Comparison of ENCODE assay signal across 9 mouse cellular contexts in the genomic region with DNA sequence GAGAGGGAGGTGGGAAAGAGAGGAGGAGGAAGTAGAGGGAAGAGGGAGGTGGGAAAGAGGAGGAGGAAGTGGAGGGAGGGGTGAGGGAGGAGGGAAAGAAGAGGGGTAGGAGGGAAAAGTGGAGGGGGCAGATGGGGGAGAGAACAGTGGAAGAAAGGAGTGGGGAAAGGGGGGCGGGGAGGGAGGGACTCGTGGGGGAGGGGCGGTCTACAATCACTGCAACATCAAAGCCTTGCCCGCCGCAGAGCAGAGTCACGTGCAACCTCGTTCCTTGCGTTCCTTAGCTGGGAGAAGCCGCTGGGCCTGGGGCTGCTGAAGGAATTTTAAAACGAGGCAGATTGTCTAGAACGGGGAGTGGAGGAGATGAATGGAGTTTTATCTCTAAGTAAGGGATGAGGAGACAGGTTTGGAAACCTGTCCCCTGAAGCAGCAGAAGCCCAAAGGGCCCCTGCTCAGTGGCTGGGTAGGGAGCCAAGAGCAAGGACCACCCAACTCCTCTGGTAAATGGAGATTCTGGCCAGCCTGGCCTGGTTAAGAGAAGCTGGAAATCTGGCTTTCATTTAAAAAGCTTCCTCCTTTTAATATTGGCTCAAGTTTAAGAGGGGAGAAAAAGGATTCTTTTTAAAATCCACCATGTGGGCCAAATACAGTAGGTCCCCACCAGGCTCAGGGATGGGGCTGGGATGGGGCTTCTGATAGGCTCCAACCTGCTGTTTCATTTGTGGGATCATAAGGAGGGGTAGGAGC.
DNase-seq lines count a peak whose midpoint lies in the region; ATAC-seq lines count a peak whose summit lies in the region.
"Had no signal": no experiment of that assay in that cellular context is flagged by ENCODE, and none has a peak within 500 bp of the region (broad histone marks: within the 10 kb centered on the region; RNA-seq: fewer than 3 reads in every experiment).

No protein-coding gene starts in this region.

- H3K4me2 ChIP-seq in embryonic facial prominence, embryonic 15.5 days (replicated peaks): peak overlapping the region; percentile 33
- peak overlapping the region; percentile 16; the same call in 1 of the 2 replicates for H3K4me2 ChIP-seq in stomach, embryonic 16.5 days (ENCODE audit: low read depth, low read length)

- DNase-seq in retina, postnatal 1 day: peak; percentile 64
- DNase-seq in retina, embryonic 14.5 days (ENCODE audit: low spot score): no peak
- DNase-seq in limb, embryonic 10.5 days (ENCODE audit: low spot score): peak; percentile 83
- no peak for DNase-seq in thymus, postnatal 36 days
- DNase-seq in cerebellum, adult 9-10 months: no peak
- DNase-seq: thymus, postnatal 25 days had no signal

- no peaks in the 10 kb centered on the region for H3K9me3 ChIP-seq in embryonic facial prominence, embryonic 15.5 days (replicated peaks)
- no peaks in the 10 kb centered on the region for H3K9me3 ChIP-seq in limb, embryonic 10.5 days (replicated peaks)
- H3K9me3 ChIP-seq in stomach, embryonic 16.5 days (replicated peaks; ENCODE audit: control insufficient read depth, low read length): no peaks in the 10 kb centered on the region

- H3K4me1 ChIP-seq in embryonic facial prominence, embryonic 15.5 days: peaks cover 94% of the 10 kb centered on the region
- H3K4me1 ChIP-seq in limb, embryonic 10.5 days: peaks cover 90% of the 10 kb centered on the region
- peaks cover 83% of the 10 kb centered on the region for H3K4me1 ChIP-seq in stomach, embryonic 16.5 days (ENCODE audit: control insufficient read depth, insufficient read depth, low read length)

- 0 out of 2 replicates have a peak, but pooled peaks have one; percentile 5 for ATAC-seq in embryonic facial prominence, embryonic 15.5 days (ENCODE audit: insufficient number of reproducible peaks, low FRiP score, low TSS enrichment, low read depth)
- ATAC-seq in stomach, embryonic 16.5 days (ENCODE audit: insufficient read depth, low FRiP score): no peak

- no peak overlapping the region for H3K9ac ChIP-seq in embryonic facial prominence, embryonic 15.5 days
- 0 out of 2 replicates have a peak overlapping the region, but pooled peaks have one; percentile 18 for H3K9ac ChIP-seq in stomach, embryonic 16.5 days (ENCODE audit: low read length)

- no peak overlapping the region for H3K4me3 ChIP-seq in embryonic facial prominence, embryonic 15.5 days (replicated peaks)
- peak overlapping the region; percentile 35 for H3K4me3 ChIP-seq in limb, embryonic 10.5 days
- H3K4me3 ChIP-seq in stomach, embryonic 16.5 days (replicated peaks; ENCODE audit: low read length): no peak overlapping the region
- H3K4me3 ChIP-seq: erythroblast, embryonic 14.5 days had no signal

- WGBS in embryonic facial prominence, embryonic 15.5 days: 0% methylated on average over 10 of the region's 11 CpGs
- WGBS in limb, embryonic 10.5 days: under 1% methylated on average over 10 of the region's 11 CpGs
- 2% methylated on average over 11 of the region's 11 CpGs for WGBS in stomach, embryonic 16.5 days

- H3K27me3 ChIP-seq in embryonic facial prominence, embryonic 15.5 days: peaks cover 11% of the 10 kb centered on the region; the same call in 1 of the 2 replicates
- H3K27me3 ChIP-seq in limb, embryonic 10.5 days (ENCODE audit: low read depth, poor library complexity, severe bottlenecking): peaks cover 63% of the 10 kb centered on the region
- 0 out of 2 replicates have a peak, but pooled peaks cover 2% of the 10 kb centered on the region for H3K27me3 ChIP-seq in stomach, embryonic 16.5 days (ENCODE audit: control insufficient read depth, insufficient read depth, low read length)

- peak overlapping the region; percentile 80 for H3K27ac ChIP-seq in embryonic facial prominence, embryonic 15.5 days (replicated peaks)
- peak overlapping the region; percentile 76 for H3K27ac ChIP-seq in limb, embryonic 10.5 days
- no peak overlapping the region; the same call in none of the 2 replicates for H3K27ac ChIP-seq in stomach, embryonic 16.5 days (ENCODE audit: low read length)

- no peaks in the 10 kb centered on the region for H3K36me3 ChIP-seq in embryonic facial prominence, embryonic 15.5 days
- no peaks in the 10 kb centered on the region for H3K36me3 ChIP-seq in limb, embryonic 10.5 days
- no peaks in the 10 kb centered on the region for H3K36me3 ChIP-seq in stomach, embryonic 16.5 days (ENCODE audit: control insufficient read depth, insufficient read depth, low read length)

Comparison
In these comparisons a context has a peak if more than half of its experiments do, and no peak if none do; other contexts are left out.
1. DNase-seq: peak in retina, postnatal 1 day (single experiment) and limb, embryonic 10.5 days (single experiment); none in retina, embryonic 14.5 days (single experiment), thymus, postnatal 36 days (0 of 2) and cerebellum, adult 9-10 months (single experiment).